Comparison of ENCODE assay signal across 9 mouse cellular contexts in the genomic region with DNA sequence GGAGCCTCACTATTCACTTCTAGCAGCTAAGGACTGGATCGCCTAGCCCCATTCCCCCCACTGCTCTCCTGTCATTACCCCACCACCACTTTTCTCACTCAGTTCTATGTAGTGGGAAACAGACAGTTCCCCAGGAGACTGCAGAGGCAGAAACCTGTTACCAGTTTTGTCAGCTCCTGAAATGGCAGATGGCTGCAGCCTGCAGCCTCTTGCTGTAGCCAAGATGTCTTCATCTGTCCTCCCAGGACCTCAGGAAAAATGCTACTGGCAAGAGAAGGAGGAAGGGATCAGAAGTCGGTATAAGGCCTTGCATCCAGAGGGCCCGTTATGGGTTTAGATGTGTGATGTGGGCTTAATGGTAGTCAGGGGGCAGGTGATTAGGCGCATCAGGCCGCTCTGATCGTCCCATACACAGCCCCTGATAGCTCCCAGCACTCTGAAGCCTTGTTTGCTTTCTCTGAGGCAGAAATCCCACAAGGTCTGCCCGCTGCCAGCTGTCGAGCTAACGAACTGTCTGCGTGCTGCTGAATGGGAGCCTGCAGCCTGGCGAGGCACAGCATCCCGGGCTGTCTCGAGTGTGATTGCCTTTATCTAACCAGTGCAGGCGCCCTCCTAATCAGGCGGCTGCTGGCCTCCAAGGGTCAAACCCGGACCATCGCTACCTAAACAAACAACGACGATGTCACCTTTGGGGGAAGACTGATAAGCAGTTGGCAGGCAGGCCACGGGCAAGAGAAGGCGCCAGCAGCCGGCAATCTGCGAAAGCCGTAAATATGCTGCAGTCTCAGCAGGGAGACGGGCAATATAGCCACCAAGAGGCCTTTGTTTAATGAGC.
DNase-seq lines count a peak whose midpoint lies in the region; ATAC-seq lines count a peak whose summit lies in the region.
"Had no signal": no experiment of that assay in that cellular context is flagged by ENCODE, and none has a peak within 500 bp of the region (broad histone marks: within the 10 kb centered on the region; RNA-seq: fewer than 3 reads in every experiment).

No protein-coding gene starts in this region.

- WGBS in embryonic facial prominence, embryonic 10.5 days = 33% methylated on average over 25 of the region's 25 CpGs
- 2% methylated on average over 25 of the region's 25 CpGs for WGBS in heart, embryonic 11.5 days (ENCODE audit: insufficient replicate concordance)

- peak; percentile 43 for DNase-seq in kidney, postnatal 10 days
- DNase-seq in kidney, postnatal 36 days = no peak
- DNase-seq in embryonic facial prominence, embryonic 10.5 days (ENCODE audit: low spot score) = peak; percentile 52
- peak; percentile 22 for DNase-seq in layer of hippocampus, adult 9-10 months (ENCODE audit: low spot score)
- DNase-seq in lung, adult 18-20 months = peak; percentile 41 to 50
- DNase-seq in retina, postnatal 7 days (ENCODE audit: low read depth, low spot score) = peak; percentile 16
- no peak for DNase-seq in gastrocnemius, postnatal 25 days

- H3K9ac ChIP-seq in heart, embryonic 11.5 days (ENCODE audit: low read depth, low read length) = peak overlapping the region; percentile 58

- H3K36me3 ChIP-seq in embryonic facial prominence, embryonic 10.5 days (replicated peaks) = no peaks in the 10 kb centered on the region
- no peaks in the 10 kb centered on the region for H3K36me3 ChIP-seq in heart, embryonic 11.5 days (ENCODE audit: control insufficient read depth, insufficient read depth, low read length)

- H3K4me2 ChIP-seq in heart, embryonic 11.5 days = peak overlapping the region; percentile 56

- peak; percentile 97 for ATAC-seq in heart, embryonic 11.5 days (replicated peaks; ENCODE audit: insufficient number of reproducible peaks, low FRiP score, low TSS enrichment)

- no peaks in the 10 kb centered on the region for H3K9me3 ChIP-seq in embryonic facial prominence, embryonic 10.5 days
- H3K9me3 ChIP-seq in heart, embryonic 11.5 days (replicated peaks; ENCODE audit: control insufficient read depth, low read length) = no peaks in the 10 kb centered on the region

- H3K4me3 ChIP-seq in embryonic facial prominence, embryonic 10.5 days = peak overlapping the region; percentile 27
- peak overlapping the region; percentile 16; the same call in 1 of the 2 replicates for H3K4me3 ChIP-seq in heart, embryonic 11.5 days (ENCODE audit: low read depth, low read length)
- H3K4me3 ChIP-seq: myocyte had no signal

- peak overlapping the region; percentile 76 for H3K27ac ChIP-seq in embryonic facial prominence, embryonic 10.5 days (replicated peaks)
- H3K27ac ChIP-seq in heart, embryonic 11.5 days (ENCODE audit: low read depth, low read length) = peak overlapping the region; percentile 92

- H3K4me1 ChIP-seq in embryonic facial prominence, embryonic 10.5 days = peaks cover 27% of the 10 kb centered on the region
- peaks cover 31% of the 10 kb centered on the region for H3K4me1 ChIP-seq in heart, embryonic 11.5 days (ENCODE audit: control insufficient read depth, insufficient read depth, low read length)

- H3K27me3 ChIP-seq in embryonic facial prominence, embryonic 10.5 days (replicated peaks; ENCODE audit: low read depth, poor library complexity, severe bottlenecking) = 0 out of 2 replicates have a peak, but pooled peaks cover 8% of the 10 kb centered on the region
- H3K27me3 ChIP-seq in heart, embryonic 11.5 days (ENCODE audit: control insufficient read depth, insufficient read depth, low read length) = no peaks in the 10 kb centered on the region; the same call in 1 of the 2 replicates

Comparison
In these comparisons a context has a peak if more than half of its experiments do, and no peak if none do; other contexts are left out.
1. DNase-seq: peak in kidney, postnatal 10 days (single experiment), embryonic facial prominence, embryonic 10.5 days (single experiment), layer of hippocampus, adult 9-10 months (single experiment), lung, adult 18-20 months (2 of 2) and retina, postnatal 7 days (single experiment); none in kidney, postnatal 36 days (0 of 2) and gastrocnemius, postnatal 25 days (single experiment).